Mouse (Mus musculus): Measurements from ENCODE around the gene Mov10. TPM values are rescaled to one million over a fixed set of nuclear protein-coding genes. Genes with fewer than 3 reads are reported as not detected.

The Mov10 gene
- polyA plus RNA-seq, 1 experiment from 2014 or later, result 18.5 TPM

GRCm38 (mm10) chr3:104801481-104801880 is 16.9 kb downstream of the Mov10 start:
- H3K4me2 ChIP-seq (replicated peaks), result no peak overlapping the region
- H3K4me3 ChIP-seq, result no peak overlapping the region
- 91% methylated on average over 6 of the region's 6 CpGs for WGBS
- no peaks in the 10 kb centered on the region for H3K4me1 ChIP-seq
- no peaks in the 10 kb centered on the region for H3K9me3 ChIP-seq
- peaks cover 19% of the 10 kb centered on the region for H3K36me3 ChIP-seq
- no peaks in the 10 kb centered on the region for H3K27me3 ChIP-seq (replicated peaks)
- H3K9ac ChIP-seq, result no peak overlapping the region
- ATAC-seq (ENCODE audit: low FRiP score, low read depth), result no peak
- H3K27ac ChIP-seq, result no peak overlapping the region

GRCm38 (mm10) chr3:104800681-104801080 is 17.7 kb downstream of the Mov10 start:
- ATAC-seq (ENCODE audit: low FRiP score, low read depth), result no peak
- no peak overlapping the region for H3K4me3 ChIP-seq
- H3K9me3 ChIP-seq, result no peaks in the 10 kb centered on the region
- no peak overlapping the region for H3K27ac ChIP-seq
- H3K36me3 ChIP-seq, result peaks cover 22% of the 10 kb centered on the region
- no peaks in the 10 kb centered on the region; the same call in 1 of the 2 replicates for H3K4me1 ChIP-seq
- WGBS, result 97% methylated on average over 11 of the region's 11 CpGs
- H3K27me3 ChIP-seq (replicated peaks), result no peaks in the 10 kb centered on the region
- no peak overlapping the region for H3K9ac ChIP-seq
- no peak overlapping the region for H3K4me2 ChIP-seq (replicated peaks)

GRCm38 (mm10) chr3:104796430-104797082 is 21.8 kb downstream of the Mov10 start:
- Histone ChIP-seq H3K4me1 (peaks cover 24% of the 10 kb centered on the region), H3K27me3 (replicated peaks) (no peaks in the 10 kb centered on the region), H3K27ac (no peak overlapping the region), H3K4me3 (no peak overlapping the region), H3K9ac (no peak overlapping the region), H3K4me2 (replicated peaks) (no peak overlapping the region), H3K9me3 (no peaks in the 10 kb centered on the region), H3K36me3 (peaks cover 27% of the 10 kb centered on the region)
- no peak for ATAC-seq (ENCODE audit: low FRiP score, low read depth)
- WGBS, result 87% methylated on average over 15 of the region's 15 CpGs

GRCm38 (mm10) chr3:104795661-104796340 is 22.6 kb downstream of the Mov10 start:
- Histone ChIP-seq H3K9ac (no peak overlapping the region), H3K36me3 (peaks cover 21% of the 10 kb centered on the region), H3K4me1 (peaks cover 30% of the 10 kb centered on the region), H3K27ac (no peak overlapping the region), H3K4me3 (no peak overlapping the region), H3K27me3 (replicated peaks) (no peaks in the 10 kb centered on the region), H3K9me3 (no peaks in the 10 kb centered on the region), H3K4me2 (replicated peaks) (no peak overlapping the region)
- no peak for ATAC-seq (ENCODE audit: low FRiP score, low read depth)
- WGBS, result 60% methylated on average over 15 of the region's 15 CpGs

- ATAC-seq (ENCODE audit: low FRiP score, low read depth), result no peak
- Histone ChIP-seq H3K4me3 (no peak overlapping the region), H3K4me2 (replicated peaks) (peak overlapping the region; percentile 12; the same call in 1 of the 2 replicates), H3K36me3 (peaks cover 14% of the 10 kb centered on the region; the same call in 1 of the 2 replicates), H3K4me1 (peaks cover 38% of the 10 kb centered on the region), H3K9ac (no peak overlapping the region), H3K27ac (no peak overlapping the region), H3K9me3 (no peaks in the 10 kb centered on the region), H3K27me3 (replicated peaks) (no peaks in the 10 kb centered on the region)
- 46% methylated on average over 12 of the region's 12 CpGs for WGBS
Measured at GRCm38 (mm10) chr3:104794953-104795470, 23.4 kb downstream of the Mov10 start.

DNA sequence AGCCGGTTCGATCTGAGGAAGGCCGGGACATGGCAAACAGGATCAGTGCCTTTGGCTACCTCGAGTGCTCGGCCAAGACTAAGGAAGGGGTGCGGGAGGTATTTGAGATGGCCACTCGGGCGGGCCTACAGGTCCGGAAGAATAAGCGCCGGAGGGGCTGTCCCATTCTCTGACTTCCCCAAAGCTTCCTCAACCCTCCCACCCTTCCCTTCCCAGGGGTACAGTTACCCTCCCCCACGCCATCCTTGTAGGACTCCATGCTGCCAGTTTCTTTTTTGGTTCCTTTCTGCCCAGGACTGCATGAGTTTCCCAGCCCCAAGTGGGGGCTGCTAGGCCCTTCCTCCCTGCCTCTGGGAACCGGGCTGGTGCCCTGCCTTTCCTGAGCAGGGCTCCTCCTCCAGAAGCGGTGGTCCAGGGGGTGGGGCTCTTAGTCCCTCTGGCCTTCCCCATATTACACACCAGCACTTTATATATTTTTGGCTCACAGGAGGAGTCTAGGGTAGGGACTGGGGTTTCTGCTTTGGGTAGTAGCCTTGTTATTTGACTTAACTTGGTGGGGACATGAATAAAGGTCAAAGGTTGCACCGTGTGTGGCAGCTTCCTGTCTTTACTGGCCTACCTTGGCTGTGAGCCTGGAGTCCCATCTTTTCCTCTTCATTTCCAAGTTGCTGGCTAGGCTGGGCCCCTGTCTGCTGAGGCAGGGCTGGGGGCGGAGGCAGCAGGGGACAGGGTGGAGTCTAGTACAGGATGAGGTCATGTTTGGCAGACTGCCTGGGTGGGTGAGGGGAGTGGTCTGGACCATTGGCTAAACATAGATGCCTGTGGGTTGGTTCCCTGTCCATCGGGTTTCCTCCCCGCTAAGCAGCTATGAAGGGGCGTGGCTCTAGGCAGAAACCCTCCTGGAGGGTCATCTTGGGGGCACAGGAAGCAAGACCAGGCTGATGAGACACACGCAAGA is 24.2 kb downstream of the Mov10 start:
- Histone ChIP-seq H3K36me3 (peaks cover 12% of the 10 kb centered on the region; the same call in 1 of the 2 replicates), H3K9me3 (no peaks in the 10 kb centered on the region), H3K27ac (peak overlapping the region; percentile 29; the same call in 1 of the 2 replicates), H3K9ac (no peak overlapping the region), H3K4me3 (no peak overlapping the region), H3K4me1 (peaks cover 46% of the 10 kb centered on the region), H3K27me3 (replicated peaks) (no peaks in the 10 kb centered on the region), H3K4me2 (replicated peaks) (peak overlapping the region; percentile 17)
- peak; percentile 93 for ATAC-seq (ENCODE audit: low FRiP score, low read depth)
- 50% methylated on average over 20 of the region's 20 CpGs for WGBS

DNA sequence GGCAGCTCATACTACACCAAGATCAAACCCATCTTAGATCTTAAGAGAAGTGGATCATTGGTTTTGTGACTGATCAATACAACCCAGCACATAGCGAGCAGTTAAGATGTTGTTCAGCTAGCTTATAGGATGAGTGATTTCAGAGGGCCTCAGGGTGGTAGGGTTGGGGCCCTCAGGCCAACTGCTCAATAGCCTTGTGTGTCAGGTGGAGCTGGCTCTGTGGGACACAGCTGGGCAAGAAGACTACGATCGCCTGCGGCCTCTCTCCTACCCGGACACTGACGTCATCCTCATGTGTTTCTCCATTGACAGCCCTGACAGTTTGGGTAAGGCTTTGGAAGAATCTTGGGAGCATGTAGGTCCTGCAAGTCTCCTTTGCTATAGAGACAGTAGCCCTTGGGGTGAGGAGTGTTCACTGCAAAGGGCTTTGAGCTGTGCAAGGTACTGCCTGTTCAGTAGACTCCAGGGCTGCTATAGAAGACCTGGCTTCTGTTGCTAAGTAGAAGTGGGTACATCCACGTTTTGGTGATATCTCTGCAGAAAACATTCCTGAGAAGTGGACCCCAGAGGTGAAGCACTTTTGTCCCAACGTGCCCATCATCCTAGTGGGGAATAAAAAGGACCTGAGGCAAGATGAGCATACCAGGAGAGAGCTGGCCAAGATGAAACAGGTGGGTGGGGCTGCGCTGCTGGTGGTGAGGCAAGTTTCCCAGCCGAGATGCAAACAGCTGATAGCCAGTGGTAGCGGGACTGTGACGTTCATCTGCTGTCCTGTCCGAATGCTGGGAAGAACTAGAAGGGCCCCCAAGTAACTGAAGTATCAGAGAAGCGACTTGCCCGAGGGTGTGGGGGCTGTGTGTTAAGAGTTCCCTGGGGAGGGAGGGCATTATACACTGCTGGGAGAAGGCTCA is 25.7 kb downstream of the Mov10 start:
- no peak for ATAC-seq (ENCODE audit: low FRiP score, low read depth)
- WGBS, result 73% methylated on average over 15 of the region's 15 CpGs
- peaks cover 54% of the 10 kb centered on the region for H3K4me1 ChIP-seq
- H3K27me3 ChIP-seq (replicated peaks), result peaks cover 3% of the 10 kb centered on the region; the same call in 1 of the 2 replicates
- no peak overlapping the region for H3K9ac ChIP-seq
- H3K4me2 ChIP-seq (replicated peaks), result no peak overlapping the region
- no peak overlapping the region for H3K27ac ChIP-seq
- no peaks in the 10 kb centered on the region for H3K9me3 ChIP-seq
- no peak overlapping the region for H3K4me3 ChIP-seq
- H3K36me3 ChIP-seq, result 0 out of 2 replicates have a peak, but pooled peaks cover 10% of the 10 kb centered on the region

- peaks cover 54% of the 10 kb centered on the region for H3K4me1 ChIP-seq
- no peak overlapping the region for H3K4me2 ChIP-seq (replicated peaks)
- peaks cover 5% of the 10 kb centered on the region; the same call in 1 of the 2 replicates for H3K27me3 ChIP-seq (replicated peaks)
- 0 out of 2 replicates have a peak, but pooled peaks cover 8% of the 10 kb centered on the region for H3K36me3 ChIP-seq
- H3K4me3 ChIP-seq, result no peak overlapping the region
- 93% methylated on average over 8 of the region's 8 CpGs for WGBS
- no peak overlapping the region for H3K27ac ChIP-seq
- H3K9ac ChIP-seq, result no peak overlapping the region
- ATAC-seq (ENCODE audit: low FRiP score, low read depth), result no peak
- H3K9me3 ChIP-seq, result no peaks in the 10 kb centered on the region
Measured at GRCm38 (mm10) chr3:104791671-104792070, 26.7 kb downstream of the Mov10 start.

DNA sequence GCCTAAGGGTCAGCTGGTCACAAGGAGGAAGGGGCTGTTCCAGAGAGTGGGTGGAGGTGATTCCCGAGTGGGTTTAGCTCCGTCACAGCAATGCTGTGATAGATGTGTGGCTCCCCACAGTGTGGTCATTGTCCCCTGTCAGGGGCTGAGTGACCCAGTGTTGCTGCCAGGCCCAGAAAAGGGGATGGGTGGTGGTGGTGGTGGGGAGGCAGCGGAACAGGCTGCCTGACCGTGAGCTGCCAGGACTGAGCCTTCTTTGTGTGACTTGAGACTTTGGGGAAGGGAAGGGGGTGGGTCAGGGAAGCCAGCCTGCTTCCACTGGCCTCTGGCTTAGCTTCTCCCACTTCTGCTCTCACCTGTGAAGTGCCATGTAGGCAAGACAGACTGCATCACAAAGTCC is 27.3 kb downstream of the Mov10 start:
- Histone ChIP-seq H3K4me2 (replicated peaks) (peak overlapping the region; percentile 93), H3K27ac (no peak overlapping the region), H3K27me3 (replicated peaks) (peaks cover 5% of the 10 kb centered on the region; the same call in 1 of the 2 replicates), H3K36me3 (0 out of 2 replicates have a peak, but pooled peaks cover 8% of the 10 kb centered on the region), H3K4me3 (peak overlapping the region; percentile 57; the same call in 1 of the 2 replicates), H3K9ac (peak overlapping the region; percentile 65), H3K9me3 (no peaks in the 10 kb centered on the region), H3K4me1 (peaks cover 54% of the 10 kb centered on the region)
- no peak for ATAC-seq (ENCODE audit: low FRiP score, low read depth)
- 21% methylated on average over 4 of the region's 4 CpGs for whole genome bisulfite sequencing

DNA sequence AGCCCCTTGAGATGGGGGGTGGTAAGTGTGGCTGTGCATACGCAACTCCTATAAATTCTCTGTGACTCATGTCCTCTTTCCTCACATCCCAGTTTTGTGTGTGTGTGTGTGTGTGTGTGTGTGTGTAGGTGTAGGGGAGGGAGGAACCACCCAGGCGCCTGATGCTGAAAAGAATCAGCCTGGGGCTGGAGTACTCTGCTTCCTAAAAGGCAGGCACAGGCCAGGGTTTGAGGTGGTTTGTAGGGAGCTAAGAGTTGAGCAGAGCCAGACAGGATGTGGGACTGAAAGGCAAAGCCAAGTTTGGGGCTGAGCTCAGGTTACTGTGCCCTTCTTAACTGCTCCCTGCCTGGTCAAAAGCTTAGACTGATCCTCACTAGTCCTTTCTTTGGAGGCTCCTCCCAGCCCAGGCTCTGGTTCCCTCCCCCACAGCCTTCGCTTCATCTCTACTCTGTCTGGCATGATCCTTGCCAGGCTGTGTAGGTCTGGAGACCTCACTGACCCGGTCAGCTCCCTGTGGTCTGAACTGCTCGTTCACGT is 27.9 kb downstream of the Mov10 start:
- WGBS, result 32% methylated on average over 6 of the region's 6 CpGs
- Histone ChIP-seq H3K4me3 (peak overlapping the region; percentile 57; the same call in 1 of the 2 replicates), H3K36me3 (0 out of 2 replicates have a peak, but pooled peaks cover 3% of the 10 kb centered on the region), H3K4me1 (peaks cover 52% of the 10 kb centered on the region), H3K9me3 (no peaks in the 10 kb centered on the region), H3K9ac (peak overlapping the region; percentile 65), H3K27ac (no peak overlapping the region), H3K4me2 (replicated peaks) (peak overlapping the region; percentile 93), H3K27me3 (replicated peaks) (peaks cover 5% of the 10 kb centered on the region; the same call in 1 of the 2 replicates)
- no peak for ATAC-seq (ENCODE audit: low FRiP score, low read depth)

Data from neural tube, embryonic 12.5 days (tissue).